Mouse (Mus musculus): ENCODE measurements around the gene Sema3e.

The Sema3e gene

GRCm38 (mm10) chr5:14073152-14073551 lies 48.1 kb downstream of the Sema3e start:
- no peak for DNase-seq (ENCODE audit: low spot score)

GRCm38 (mm10) chr5:14088100-14088499 lies 63.0 kb downstream of the Sema3e start:
- DNase-seq (ENCODE audit: low spot score): peak; percentile 42

GRCm38 (mm10) chr5:14089875-14090608 lies 65.0 kb downstream of the Sema3e start:
- no peak for DNase-seq (ENCODE audit: low spot score)

- DNase-seq (ENCODE audit: low spot score): no peak
These were observed 65.5 kb downstream of the Sema3e start for GRCm38 (mm10) chr5:14090609-14090969.

- DNase-seq (ENCODE audit: low spot score): no peak
These were observed 67.2 kb downstream of the Sema3e start for GRCm38 (mm10) chr5:14092262-14092776.

- no peak for DNase-seq (ENCODE audit: low spot score)
These were observed 71.1 kb downstream of the Sema3e start for GRCm38 (mm10) chr5:14096196-14096595.

- no peak for DNase-seq (ENCODE audit: low spot score)
These were observed 73.6 kb downstream of the Sema3e start for GRCm38 (mm10) chr5:14098677-14099076.

- no peak for DNase-seq (ENCODE audit: low spot score)
These were observed 82.3 kb downstream of the Sema3e start for GRCm38 (mm10) chr5:14107365-14107764.

- no peak for DNase-seq (ENCODE audit: low spot score)
These were observed 83.9 kb downstream of the Sema3e start for GRCm38 (mm10) chr5:14109001-14109400.

- DNase-seq (ENCODE audit: low spot score): no peak
These were observed 86.3 kb downstream of the Sema3e start for GRCm38 (mm10) chr5:14111401-14111800.

GRCm38 (mm10) chr5:14121902-14122301 lies 96.8 kb downstream of the Sema3e start:
- DNase-seq (ENCODE audit: low spot score): no peak

GRCm38 (mm10) chr5:14126591-14126990 lies 101.5 kb downstream of the Sema3e start:
- no peak for DNase-seq (ENCODE audit: low spot score)

- DNase-seq (ENCODE audit: low spot score): no peak
These were observed 110.9 kb downstream of the Sema3e start for GRCm38 (mm10) chr5:14135929-14136328.

- DNase-seq (ENCODE audit: low spot score): no peak
These were observed 113.6 kb downstream of the Sema3e start for GRCm38 (mm10) chr5:14138725-14139124.

- peak; percentile 7 for DNase-seq (ENCODE audit: low spot score)
These were observed 137.5 kb downstream of the Sema3e start for GRCm38 (mm10) chr5:14162579-14162978.

GRCm38 (mm10) chr5:14163280-14163679 lies 138.2 kb downstream of the Sema3e start:
- no peak for DNase-seq (ENCODE audit: low spot score)

GRCm38 (mm10) chr5:14167776-14168175 lies 142.7 kb downstream of the Sema3e start:
- DNase-seq (ENCODE audit: low spot score): no peak

- DNase-seq (ENCODE audit: low spot score): no peak
These were observed 148.5 kb downstream of the Sema3e start for GRCm38 (mm10) chr5:14173355-14174183.

- no peak for DNase-seq (ENCODE audit: low spot score)
These were observed 155.5 kb downstream of the Sema3e start for GRCm38 (mm10) chr5:14180571-14180970.

GRCm38 (mm10) chr5:14182156-14182555 lies 157.1 kb downstream of the Sema3e start:
- no peak for DNase-seq (ENCODE audit: low spot score)

GRCm38 (mm10) chr5:14195172-14195819 lies 170.2 kb downstream of the Sema3e start:
- peak; percentile 21 for DNase-seq (ENCODE audit: low spot score)

GRCm38 (mm10) chr5:14198344-14199040 lies 173.4 kb downstream of the Sema3e start:
- DNase-seq (ENCODE audit: low spot score): no peak
